Mouse (Mus musculus) Muller cell, postnatal 12 days (primary cell): ENCODE data around the gene Brdt.

Experiments
- DNase-seq: peaks from one replicate; pipeline ENCODE4 v3.0.0-alpha.2; 2015; ENCODE audit errors: inconsistent ontology term

Brdt gene

DNA sequence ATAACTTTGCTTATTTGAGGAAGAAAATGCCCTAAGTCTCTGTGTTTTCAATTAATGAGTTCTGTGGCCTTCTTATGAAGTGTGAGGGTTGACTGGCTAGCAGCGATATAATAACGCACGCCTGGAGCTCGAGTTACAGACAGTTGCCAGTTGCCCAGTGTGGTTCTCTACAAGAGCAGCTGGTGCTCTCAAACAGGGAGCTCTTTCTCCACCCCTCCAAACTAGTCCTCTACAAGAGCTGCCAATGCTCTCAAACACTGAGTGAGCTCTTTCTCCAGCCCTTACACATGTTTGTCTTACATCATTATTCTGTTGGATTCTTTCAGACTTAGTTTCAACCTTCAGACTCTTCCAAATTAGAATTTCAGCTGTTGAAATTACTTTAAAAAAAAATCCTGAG lies 80.4 kb downstream of the Brdt start:
- no peak for DNase-seq

DNA sequence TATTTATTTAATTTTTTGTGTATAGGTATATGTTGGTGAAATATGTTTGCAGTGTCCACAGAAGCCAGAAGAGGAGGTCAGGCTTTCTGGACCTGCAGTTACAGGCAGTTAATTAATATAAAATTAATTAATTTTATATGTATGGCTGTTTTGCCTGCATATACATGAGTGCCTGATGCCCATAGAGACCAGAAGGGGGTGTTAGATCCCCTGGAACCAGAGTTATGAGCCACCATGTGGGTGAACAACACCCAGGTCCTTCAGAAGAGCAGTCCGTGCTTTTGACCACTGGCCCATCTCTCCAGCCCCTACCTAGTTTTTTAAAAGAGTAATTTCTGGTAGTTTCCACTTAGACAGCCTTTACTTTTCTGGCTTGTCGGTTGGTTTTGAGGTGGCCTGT lies 81.3 kb downstream of the Brdt start:
- DNase-seq: no peak

DNA sequence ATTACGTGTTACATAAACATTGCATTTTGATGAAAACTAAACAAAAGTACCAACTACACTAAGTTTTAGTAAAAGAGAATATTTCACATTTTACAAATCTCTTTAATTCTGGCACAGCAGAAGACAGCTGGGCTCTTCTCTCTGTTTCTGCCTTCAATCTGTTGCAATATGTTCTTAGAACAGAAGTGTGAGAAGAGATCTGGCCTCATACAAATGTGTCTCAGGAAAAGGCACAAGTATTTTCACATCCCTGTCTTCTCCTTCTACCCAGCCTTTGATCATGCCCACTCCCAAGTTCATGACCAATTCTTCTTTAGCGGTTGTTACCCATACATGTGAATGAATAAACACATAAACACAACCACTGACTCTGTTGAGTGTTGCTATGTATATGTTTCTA lies 84.1 kb downstream of the Brdt start:
- no peak for DNase-seq

DNA sequence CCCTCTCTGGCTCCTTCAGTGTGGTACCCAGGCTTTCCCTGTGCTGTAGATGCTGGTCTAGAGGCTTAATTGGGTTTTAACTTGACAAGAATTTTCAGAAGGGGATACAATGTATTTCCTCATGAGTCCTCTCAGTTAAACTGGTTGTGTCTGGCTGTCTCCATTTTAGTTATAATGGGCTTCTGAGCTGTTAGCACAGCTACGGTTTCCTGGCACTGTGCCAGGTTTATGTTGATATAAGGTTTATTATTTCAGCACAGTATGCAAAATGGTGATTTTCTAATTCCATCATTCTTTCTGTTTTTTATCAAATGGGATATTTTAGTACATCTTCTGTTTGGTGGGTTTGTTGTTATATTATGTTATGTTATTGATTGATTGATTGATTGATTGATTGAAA lies 90.7 kb downstream of the Brdt start:
- DNase-seq: no peak

DNA sequence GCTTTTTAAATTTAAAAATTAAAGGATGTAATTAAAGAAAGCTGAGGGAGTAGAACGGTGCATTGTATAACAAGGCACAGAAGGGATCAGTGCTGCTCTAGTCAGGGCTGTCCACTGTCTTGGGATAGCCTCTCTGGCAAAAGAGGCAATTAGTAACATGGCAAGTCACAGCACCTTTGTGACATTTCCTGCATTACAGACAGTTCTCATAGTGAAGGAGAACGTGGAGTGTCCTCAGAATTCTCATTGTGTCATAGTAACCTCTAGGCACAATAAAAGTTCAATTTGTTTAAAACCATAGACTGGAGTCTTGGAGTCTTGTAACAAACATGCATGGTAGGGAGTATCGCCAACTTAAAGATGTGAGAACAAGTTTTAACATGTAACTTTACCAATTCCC lies 100.3 kb downstream of the Brdt start, which contains the start of gene Lpcat2b:
Gene Lpcat2b, plus strand, starts transcription at position 301 of the 400 bp plus-strand sequence.
- no peak for DNase-seq

DNA sequence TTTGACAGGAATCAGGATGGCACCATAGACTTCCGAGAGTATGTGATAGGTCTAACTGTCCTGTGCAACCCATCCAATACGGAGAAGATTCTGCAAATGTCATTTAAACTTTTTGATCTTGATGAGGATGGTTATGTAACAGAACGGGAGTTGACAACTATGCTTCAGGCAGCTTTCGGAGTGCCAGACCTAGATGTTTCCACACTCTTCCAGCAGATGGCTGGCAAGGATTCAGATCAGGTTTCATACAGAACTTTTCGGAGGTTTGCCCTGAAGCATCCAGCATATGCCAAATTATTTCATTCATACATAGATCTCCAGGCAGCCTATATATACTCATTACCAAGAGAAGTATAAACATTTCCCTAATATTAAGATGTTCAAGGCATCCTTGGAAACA lies 103.0 kb downstream of the Brdt start:
- DNase-seq: no peak

DNA sequence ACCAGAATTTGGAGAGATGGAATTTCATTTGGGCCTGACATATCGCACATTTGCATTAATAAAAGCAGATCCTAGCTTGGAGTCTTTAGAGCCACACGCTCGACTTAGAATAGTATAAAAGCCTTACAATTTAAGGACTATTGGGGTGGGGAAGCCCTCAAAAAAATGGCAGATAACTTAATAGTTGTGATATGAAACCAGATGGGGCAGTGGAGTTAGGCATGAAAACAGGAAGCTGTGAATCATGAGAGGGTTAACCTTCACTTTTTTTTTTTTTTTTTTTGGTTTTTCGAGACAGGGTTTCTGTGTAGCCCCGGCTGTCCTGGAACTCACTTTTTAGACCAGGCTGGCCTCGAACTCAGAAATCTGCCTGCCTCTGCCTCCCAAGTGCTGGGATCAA lies 105.2 kb downstream of the Brdt start:
- DNase-seq: no peak
